Mouse (Mus musculus) gastrocnemius, adult 8-10 months (tissue): ENCODE measurements around the gene Rps6kb2. TPM values are rescaled to one million over a fixed set of nuclear protein-coding genes. Genes with fewer than 3 reads are reported as not detected.
A peak's percentile ranks its signal among the peaks of the same experiment; 100 is the strongest.

Source experiments
- DNase-seq, 2 experiments: peaks; one replicate each; pipeline ENCODE4 v3.0.0; 2022; ENCODE audit warnings: low spot score in 2 of 2
- total RNA-seq, 4 experiments: library from RNA; stranded (reverse); gene quantifications; 2 replicates each; pipeline ENCODE4 v1.2.4; 2022

Rps6kb2 gene
- 10 to 100 TPM; 18.6 to 28.4 (median 25.7) TPM for total RNA-seq

- peak; percentile 93 for DNase-seq
Measured at GRCm38 (mm10) chr19:4162646-4163542, at the start of gene Rps6kb2. Rps6kb2 (minus strand) TSS chr19:4163354.

GRCm38 (mm10) chr19:4211891-4212588 lies 48.9 kb upstream of the Rps6kb2 start:
- no peak for DNase-seq

GRCm38 (mm10) chr19:4208563-4208962 lies 45.4 kb upstream of the Rps6kb2 start:
- DNase-seq, result no peak

GRCm38 (mm10) chr19:4206971-4207370 lies 43.8 kb upstream of the Rps6kb2 start:
- DNase-seq, result peak; percentile 69

- no peak for DNase-seq
Measured at GRCm38 (mm10) chr19:4204889-4205288, 41.7 kb upstream of the Rps6kb2 start.

- no peak for DNase-seq
Measured at GRCm38 (mm10) chr19:4203604-4204326, 40.6 kb upstream of the Rps6kb2 start.

- DNase-seq, result no peak
Measured at GRCm38 (mm10) chr19:4203148-4203547, 40.0 kb upstream of the Rps6kb2 start.

GRCm38 (mm10) chr19:4202149-4202548 lies 39.0 kb upstream of the Rps6kb2 start:
- DNase-seq, result no peak

- DNase-seq, result peak; percentile 95
Measured at GRCm38 (mm10) chr19:4201291-4201909, 38.2 kb upstream of the Rps6kb2 start, which contains the start of gene Rad9a. Rad9a (minus strand) TSS chr19:4201662.

- DNase-seq, result no peak
Measured at GRCm38 (mm10) chr19:4197180-4197579, 34.0 kb upstream of the Rps6kb2 start.

GRCm38 (mm10) chr19:4196548-4196947 lies 33.4 kb upstream of the Rps6kb2 start:
- no peak for DNase-seq

GRCm38 (mm10) chr19:4196048-4196447 lies 32.9 kb upstream of the Rps6kb2 start:
- DNase-seq, result no peak

- DNase-seq, result no peak
Measured at GRCm38 (mm10) chr19:4194776-4195650, 31.9 kb upstream of the Rps6kb2 start.

GRCm38 (mm10) chr19:4194021-4194724 lies 31.0 kb upstream of the Rps6kb2 start:
- no peak for DNase-seq

GRCm38 (mm10) chr19:4193129-4193528 lies 30.0 kb upstream of the Rps6kb2 start:
- DNase-seq, result no peak

- no peak for DNase-seq
Measured at GRCm38 (mm10) chr19:4192251-4192985, 29.3 kb upstream of the Rps6kb2 start.

- peak; percentile 86 to 92 for DNase-seq
Measured at GRCm38 (mm10) chr19:4191528-4192250, 28.5 kb upstream of the Rps6kb2 start, which contains the start of gene Ppp1ca. Ppp1ca (plus strand) TSS chr19:4192065.

- no peak for DNase-seq
Measured at GRCm38 (mm10) chr19:4190831-4191334, 27.7 kb upstream of the Rps6kb2 start, which contains the start of gene Tbc1d10c. Tbc1d10c (minus strand) TSS chr19:4191284.
